Mouse (Mus musculus) CH12.LX (cell line): Measurements from ENCODE around the gene Eif1. TPM values are rescaled to one million over a fixed set of nuclear protein-coding genes. Genes with fewer than 3 reads are reported as not detected.
A peak's percentile ranks its signal among the peaks of the same experiment; 100 is the strongest.

Experiments
- DNase-seq: peaks from one replicate; pipeline ENCODE4 v3.0.0-alpha.2; 2013; ENCODE audit errors: extremely low read depth
- H3K27ac ChIP-seq: 2 replicates; pipeline ENCODE4 v1.5.1; 2012; ENCODE audit warnings: low read depth, mild to moderate bottlenecking, control low read depth, moderate library complexity; ENCODE audit not compliant: insufficient read depth
- H3K27me3 ChIP-seq: replicated peaks from 2 replicates; pipeline ENCODE3; 2012; ENCODE audit warnings: inconsistent platforms
- H3K36me3 ChIP-seq, 2 experiments: replicated peaks in 1 of 2; 2 replicates each; pipeline versions ENCODE3 to v1.6.1; 2012; ENCODE audit warnings: inconsistent platforms in 1 of 2, low read length in 1 of 2, mild to moderate bottlenecking in 1 of 2, mixed read lengths in 1 of 2, moderate library complexity in 1 of 2; ENCODE audit not compliant: control insufficient read depth in 1 of 2, insufficient read depth in 1 of 2
- H3K4me1 ChIP-seq, 2 experiments: 2 replicates each; pipeline ENCODE4 v1.6.1; 2012; ENCODE audit warnings: inconsistent platforms in 1 of 2, moderate library complexity in 1 of 2; ENCODE audit not compliant: insufficient read depth in 2 of 2, control insufficient read depth in 1 of 2
- H3K4me2 ChIP-seq: 2 replicates; pipeline ENCODE4 v1.6.1; 2012; ENCODE audit warnings: low read depth, mild to moderate bottlenecking, control low read depth; ENCODE audit not compliant: poor library complexity, insufficient read depth, severe bottlenecking
- H3K4me3 ChIP-seq, 3 experiments: fragments of 150-350 bp in 1 of 3; sonication (generic) in 1 of 3; replicated peaks in 1 of 3; 2 replicates each; pipeline versions ENCODE3 to v1.5.1; 2011 to 2012; ENCODE audit warnings: low read depth in 2 of 3, low read length in 2 of 3, mild to moderate bottlenecking in 2 of 3, moderate library complexity in 2 of 3, control low read depth in 1 of 3, improper control_type of control experiment in 1 of 3, inconsistent platforms in 1 of 3, mixed read lengths in 1 of 3; ENCODE audit not compliant: poor library complexity in 1 of 3
- H3K79me2 ChIP-seq: replicated peaks from 2 replicates; pipeline ENCODE4 v1.6.1; 2012; ENCODE audit warnings: mild to moderate bottlenecking, moderate library complexity; ENCODE audit not compliant: control insufficient read depth, poor library complexity, insufficient read depth, severe bottlenecking; ENCODE audit errors: extremely low read depth
- H3K9ac ChIP-seq: 2 replicates; pipeline ENCODE4 v1.6.1; 2012; ENCODE audit warnings: low read depth, mild to moderate bottlenecking, control low read depth, moderate library complexity; ENCODE audit not compliant: insufficient read depth
- H3K9me3 ChIP-seq: replicated peaks from 2 replicates; pipeline ENCODE3; 2012; ENCODE audit warnings: low read length, inconsistent platforms, mixed read lengths
- BHLHE40 ChIP-seq: IDR thresholded peaks from 2 replicates; pipeline ENCODE4 v1.6.1; 2011; ENCODE audit warnings: mild to moderate bottlenecking, low read depth, low read length, improper control_type of control experiment
- CHD1 ChIP-seq: IDR thresholded peaks from 2 replicates; pipeline ENCODE4 v1.6.1; 2012; ENCODE audit warnings: low read depth, low read length, improper control_type of control experiment, inconsistent platforms
- CHD2 ChIP-seq: IDR thresholded peaks from 2 replicates; pipeline ENCODE4 v1.6.1; 2011; ENCODE audit warnings: low read length, improper control_type of control experiment
- CTCF ChIP-seq, 2 experiments: IDR thresholded peaks in 1 of 2; conservative IDR thresholded peaks in 1 of 2; 2 replicates each; pipeline ENCODE4 v1.5.1; 2011 to 2012; ENCODE audit warnings: low read depth in 2 of 2, low read length in 2 of 2, improper control_type of control experiment in 1 of 2, inconsistent platforms in 1 of 2, mild to moderate bottlenecking in 1 of 2, moderate library complexity in 1 of 2
- E2F4 ChIP-seq: IDR thresholded peaks from 2 replicates; pipeline ENCODE4 v1.6.1; 2011; ENCODE audit warnings: low read depth, low read length, improper control_type of control experiment; ENCODE audit not compliant: insufficient replicate concordance
- ELF1 ChIP-seq: IDR thresholded peaks from 2 replicates; pipeline ENCODE4 v1.6.1; 2014; ENCODE audit warnings: low read depth, mild to moderate bottlenecking, inconsistent platforms, low read length, improper control_type of control experiment
- EP300 ChIP-seq: IDR thresholded peaks from 2 replicates; pipeline ENCODE4 v1.6.1; 2011; ENCODE audit warnings: low read length, improper control_type of control experiment
- ETS1 ChIP-seq: conservative IDR thresholded peaks from 2 replicates; pipeline ENCODE4 v1.6.1; 2012; ENCODE audit warnings: low read depth, mild to moderate bottlenecking, inconsistent platforms, low read length, improper control_type of control experiment, moderate library complexity
- GABPA ChIP-seq: IDR thresholded peaks from 2 replicates; pipeline ENCODE4 v1.6.1; 2012; ENCODE audit warnings: low read depth, low read length, improper control_type of control experiment, inconsistent platforms; ENCODE audit not compliant: insufficient replicate concordance
- HCFC1 ChIP-seq: IDR thresholded peaks from 2 replicates; pipeline ENCODE4 v1.6.1; 2012; ENCODE audit warnings: low read depth, mild to moderate bottlenecking, inconsistent platforms, low read length, improper control_type of control experiment
- IRF4 ChIP-seq: IDR thresholded peaks from 2 replicates; pipeline ENCODE4 v1.6.1; 2014; ENCODE audit warnings: low read depth, mild to moderate bottlenecking, inconsistent platforms, low read length, improper control_type of control experiment
- JUN ChIP-seq: IDR thresholded peaks from 2 replicates; pipeline ENCODE4 v1.6.1; 2011; ENCODE audit warnings: low read depth, mild to moderate bottlenecking, low read length, improper control_type of control experiment, moderate library complexity; ENCODE audit not compliant: insufficient read depth
- JUND ChIP-seq: conservative IDR thresholded peaks from 2 replicates; pipeline ENCODE4 v1.6.1; 2011; ENCODE audit warnings: low read depth, low read length, improper control_type of control experiment
- KAT2A ChIP-seq: IDR thresholded peaks from 2 replicates; pipeline ENCODE4 v1.6.1; 2012; ENCODE audit warnings: low read length, improper control_type of control experiment, inconsistent platforms; ENCODE audit not compliant: insufficient replicate concordance
- MAFK ChIP-seq: IDR thresholded peaks from 2 replicates; pipeline ENCODE4 v1.6.1; 2011; ENCODE audit warnings: low read length, improper control_type of control experiment; ENCODE audit not compliant: insufficient replicate concordance
- MAZ ChIP-seq: IDR thresholded peaks from 2 replicates; pipeline ENCODE4 v1.6.1; 2012; ENCODE audit warnings: low read depth, mild to moderate bottlenecking, inconsistent platforms, low read length, improper control_type of control experiment, moderate library complexity
- MEF2A ChIP-seq: IDR thresholded peaks from 2 replicates; pipeline ENCODE4 v1.6.1; 2014; ENCODE audit warnings: low read depth, mild to moderate bottlenecking, inconsistent platforms, low read length, improper control_type of control experiment, borderline replicate concordance
- MXI1 ChIP-seq: IDR thresholded peaks from 2 replicates; pipeline ENCODE4 v1.6.1; 2011; ENCODE audit warnings: mild to moderate bottlenecking, low read depth, low read length, improper control_type of control experiment
- MYC ChIP-seq: IDR thresholded peaks from 2 replicates; pipeline ENCODE4 v1.6.1; 2011; ENCODE audit warnings: low read depth, mild to moderate bottlenecking, improper control_type of control experiment, low read length
- NELFE ChIP-seq: IDR thresholded peaks from 2 replicates; pipeline ENCODE4 v1.6.1; 2011; ENCODE audit warnings: low read depth, low read length, improper control_type of control experiment
- NRF1 ChIP-seq: IDR thresholded peaks from 2 replicates; pipeline ENCODE4 v1.6.1; 2014; ENCODE audit warnings: low read depth, mild to moderate bottlenecking, inconsistent platforms, low read length, improper control_type of control experiment, moderate library complexity
- PAX5 ChIP-seq: IDR thresholded peaks from 2 replicates; pipeline ENCODE4 v1.6.1; 2012; ENCODE audit warnings: low read length, inconsistent platforms, mixed read lengths
- POLR2A ChIP-seq: IDR thresholded peaks from 2 replicates; pipeline ENCODE4 v1.6.1; 2011; ENCODE audit warnings: low read depth, mild to moderate bottlenecking, improper control_type of control experiment, low read length
- POLR2AphosphoS2 ChIP-seq: IDR thresholded peaks from 2 replicates; pipeline ENCODE4 v1.6.1; 2011; ENCODE audit warnings: low read depth, low read length, improper control_type of control experiment
- RAD21 ChIP-seq: IDR thresholded peaks from 2 replicates; pipeline ENCODE4 v1.6.1; 2011; ENCODE audit warnings: low read depth, mild to moderate bottlenecking, low read length, improper control_type of control experiment, moderate library complexity
- RCOR1 ChIP-seq: conservative IDR thresholded peaks from 2 replicates; pipeline ENCODE4 v1.6.1; 2012; ENCODE audit warnings: low read depth, mild to moderate bottlenecking, inconsistent platforms, low read length, improper control_type of control experiment
- SIN3A ChIP-seq: IDR thresholded peaks from 2 replicates; pipeline ENCODE4 v1.6.1; 2012; ENCODE audit warnings: low read length, improper control_type of control experiment, inconsistent platforms
- SMC3 ChIP-seq: IDR thresholded peaks from 2 replicates; pipeline ENCODE4 v1.6.1; 2011; ENCODE audit warnings: low read depth, low read length, improper control_type of control experiment
- TBP ChIP-seq: conservative IDR thresholded peaks from 2 replicates; pipeline ENCODE4 v1.6.1; 2011; ENCODE audit warnings: low read depth, low read length, improper control_type of control experiment
- TCF12 ChIP-seq: IDR thresholded peaks from 2 replicates; pipeline ENCODE4 v1.6.1; 2014; ENCODE audit warnings: low read depth, mild to moderate bottlenecking, inconsistent platforms, low read length, improper control_type of control experiment
- UBTF ChIP-seq: IDR thresholded peaks from 2 replicates; pipeline ENCODE4 v1.6.1; 2012; ENCODE audit warnings: low read depth, mild to moderate bottlenecking, inconsistent platforms, low read length, improper control_type of control experiment, moderate library complexity
- USF1 ChIP-seq: IDR thresholded peaks from 2 replicates; pipeline ENCODE4 v1.6.1; 2014; ENCODE audit warnings: low read depth, mild to moderate bottlenecking, inconsistent platforms, low read length, improper control_type of control experiment
- USF2 ChIP-seq: conservative IDR thresholded peaks from 2 replicates; pipeline ENCODE4 v1.6.1; 2011; ENCODE audit warnings: low read depth, low read length, improper control_type of control experiment
- ZC3H11A ChIP-seq: IDR thresholded peaks from 2 replicates; pipeline ENCODE4 v1.6.1; 2012; ENCODE audit warnings: low read depth, mild to moderate bottlenecking, inconsistent platforms, low read length, improper control_type of control experiment
- ZKSCAN1 ChIP-seq: IDR thresholded peaks from 2 replicates; pipeline ENCODE4 v1.6.1; 2012; ENCODE audit warnings: low read depth, inconsistent platforms, low read length, improper control_type of control experiment, borderline replicate concordance
- ZMIZ1 ChIP-seq: IDR thresholded peaks from 2 replicates; pipeline ENCODE4 v1.6.1; 2012; ENCODE audit warnings: low read depth, mild to moderate bottlenecking, inconsistent platforms, low read length, improper control_type of control experiment
- ZNF384 ChIP-seq: IDR thresholded peaks from 2 replicates; pipeline ENCODE4 v1.6.1; 2012; ENCODE audit warnings: low read depth, low read length, improper control_type of control experiment, inconsistent platforms
- dilution Hi-C: fragments of 300-500 bp; cut with MboI; formaldehyde crosslinking; loops from 2 replicates; pipeline ENCODE4 v1.14.3; 2020; ENCODE audit warnings: low sequenced_read_pairs; ENCODE audit not compliant: extremely low pct_unique_long_range_greater_than_20kb, extremely low pct_ligation_motif_present
- in situ Hi-C: fragments of 300-500 bp; cut with MboI; formaldehyde crosslinking; loops from 3 replicates; pipeline ENCODE4 v1.14.3; 2019; ENCODE audit warnings: low sequenced_read_pairs, low pct_ligation_motif_present, low pct_unique_long_range_greater_than_20kb, mixed read lengths
- polyA plus RNA-seq: library from polyadenylated mRNA; unstranded; fragments of >175 nt; gene quantifications from 2 replicates; pipeline ENCODE4 v1.2.1, GENCODE M21; 2012; ENCODE audit warnings: low read depth; ENCODE audit not compliant: insufficient read length
- total RNA-seq, 2 experiments: library from RNA; depleted of rRNA; stranded (reverse); fragments of 300-350 nt in 1 of 2; fragments of >200 nt in 1 of 2; gene quantifications; 2 replicates each; pipeline ENCODE4 v1.2.3; 2012 to 2014

The Eif1 gene
- total and polyA plus RNA-seq, 3 experiments: 249 to 989 (median 406) TPM

- TF ChIP-seq MXI1: no peak
- TF ChIP-seq PAX5: no peak
- peak; percentile 57; the same call in 1 of the 2 replicates for TF ChIP-seq NELFE
- no peak for TF ChIP-seq IRF4
- TF ChIP-seq GABPA: no peak
- TF ChIP-seq UBTF: 0 out of 2 replicates have a peak, but pooled peaks have one; percentile 36
- TF ChIP-seq POLR2AphosphoS2: no peak
- TF ChIP-seq POLR2A: no peak
- TF ChIP-seq CHD1: no peak
- TF ChIP-seq JUN: no peak
- no peak for TF ChIP-seq SIN3A
- TF ChIP-seq ELF1: no peak
- TF ChIP-seq MEF2A: no peak
- TF ChIP-seq E2F4: no peak
- TF ChIP-seq JUND: no peak
- TF ChIP-seq CHD2: no peak
- peak; percentile 90 to 97 for TF ChIP-seq CTCF (conservative IDR thresholded peaks at IDR 0.05 in 1 of 2, IDR thresholded peaks at IDR 0.05 in 1 of 2; ENCODE audit: low read depth in 2 of 2, low read length in 2 of 2)
- TF ChIP-seq MAFK: no peak
- no peak for TF ChIP-seq NRF1
- peak; percentile 52 for TF ChIP-seq RAD21
- TF ChIP-seq MAZ: no peak
- no peak for TF ChIP-seq RCOR1
- TF ChIP-seq TBP: no peak
- TF ChIP-seq ZC3H11A: no peak
- TF ChIP-seq ZNF384: no peak
- no peak for TF ChIP-seq USF1
- peak; percentile 93 for TF ChIP-seq SMC3
- TF ChIP-seq TCF12: no peak
- no peak for TF ChIP-seq KAT2A
- no peak for TF ChIP-seq ZMIZ1
- TF ChIP-seq BHLHE40: no peak
- TF ChIP-seq EP300: no peak
- TF ChIP-seq MYC: no peak
- no peak for TF ChIP-seq ETS1
- no peak for TF ChIP-seq ZKSCAN1
- TF ChIP-seq USF2: no peak
- no peak for TF ChIP-seq HCFC1
- Histone ChIP-seq H3K27ac (no peak overlapping the region), H3K9me3 (no peaks in the 10 kb centered on the region), H3K4me2 (no peak overlapping the region), H3K4me1 (peaks cover 0 to 4% of the 10 kb centered on the region in 2 experiments; a peak in 2 of 4 replicates), H3K4me3 (no peak overlapping the region), H3K36me3 (no peaks in the 10 kb centered on the region), H3K79me2 (no peaks in the 10 kb centered on the region), H3K27me3 (peaks cover 91% of the 10 kb centered on the region), H3K9ac (no peak overlapping the region)
- in situ Hi-C loops (loop anchor here (25.0 kb wide), 2 partner anchors 545 to 895 kb away; partner anchors contain the start of genes Gm14180 and Krt10), dilution Hi-C loops (no loop called here)
- DNase-seq: peak; percentile 73
Observed at GRCm38 (mm10) chr11:100282549-100282948, 37.1 kb upstream of the Eif1 start.
